Mouse (Mus musculus): ENCODE measurements around the gene Tmem14a. TPM values are rescaled to one million over a fixed set of nuclear protein-coding genes. Genes with fewer than 3 reads are reported as not detected.
"Not testable (repeated sequence)": the region's sequence is repeated elsewhere in the genome, so short reads cannot be mapped to it uniquely, and the experiment has no call there.

The Tmem14a gene
- polyA plus RNA-seq, 1 experiment from 2014 or later: 17.7 TPM

DNA sequence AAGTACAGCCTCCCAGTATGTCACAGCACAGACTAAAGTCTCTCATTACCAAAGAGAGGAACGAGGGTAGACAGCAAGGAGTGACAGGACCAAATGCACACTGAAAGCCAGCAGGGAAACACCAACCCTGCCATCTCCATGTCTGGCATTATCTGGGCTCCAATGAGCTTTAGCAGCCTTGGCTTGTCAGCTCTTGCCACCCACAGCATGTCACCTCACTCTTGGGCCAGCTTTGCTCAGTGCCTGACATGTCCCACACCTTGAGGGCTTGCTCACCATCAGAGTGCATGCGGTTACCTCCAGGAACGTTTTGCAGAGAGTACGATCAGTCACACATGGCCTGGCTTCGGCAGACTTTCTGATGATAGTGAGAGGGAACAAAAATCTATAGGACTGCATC is 57.0 kb downstream of the Tmem14a start:
- not testable (repeated sequence) for H3K9me3 ChIP-seq; H3K4me2 ChIP-seq (replicated peaks); H3K36me3 ChIP-seq; H3K9ac ChIP-seq (replicated peaks); H3K4me3 ChIP-seq; H3K27ac ChIP-seq (replicated peaks); ATAC-seq (replicated peaks); H3K27me3 ChIP-seq; H3K4me1 ChIP-seq
- WGBS: 84% methylated on average over 5 of the region's 5 CpGs

DNA sequence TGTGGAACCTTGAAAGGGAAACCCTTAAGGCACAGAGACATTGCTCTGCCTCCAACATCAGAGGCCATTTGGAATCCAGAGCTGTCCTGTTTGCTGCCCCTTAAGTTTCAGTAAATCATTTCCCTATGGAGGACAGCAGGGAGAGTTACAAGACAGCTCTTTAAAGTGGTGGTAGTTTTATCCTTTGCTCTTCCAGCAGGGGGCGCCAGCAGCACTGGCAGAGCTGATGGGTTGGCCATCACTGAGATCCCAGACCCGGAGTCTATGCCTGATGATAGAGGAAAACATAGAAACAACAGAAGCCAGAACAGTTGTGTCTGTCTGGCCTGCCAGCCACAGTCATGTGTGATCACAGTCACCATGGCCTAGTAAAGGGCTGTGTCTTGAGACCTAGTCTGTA is 57.8 kb downstream of the Tmem14a start:
- WGBS: 38% methylated on average over 2 of the region's 2 CpGs
- H3K9me3 ChIP-seq; H3K9ac ChIP-seq (replicated peaks); H3K4me1 ChIP-seq; H3K4me3 ChIP-seq; H3K36me3 ChIP-seq; ATAC-seq (replicated peaks); H3K27ac ChIP-seq (replicated peaks); H3K27me3 ChIP-seq; H3K4me2 ChIP-seq (replicated peaks): not testable (repeated sequence)

Other genes with a start within 250 kb of the Tmem14a start
- gene Tram2, start 139.3 kb upstream of the Tmem14a start, polyA plus RNA-seq (2015; fragmentation: Nextera tagmentation; extraction: Ambion mirVana): 1.8 and 2.0 TPM in 2 replicates
- gene Gsta3, start 22.0 kb downstream of the Tmem14a start, polyA plus RNA-seq (2015; fragmentation: Nextera tagmentation; extraction: Ambion mirVana): 0.31 and 0.40 TPM in 2 replicates
- gene Khdc1a, start 131.1 kb downstream of the Tmem14a start, polyA plus RNA-seq (2015; fragmentation: Nextera tagmentation; extraction: Ambion mirVana): not detected in 2 replicates
- gene Khdc1c, start 149.8 kb downstream of the Tmem14a start, polyA plus RNA-seq (2015; fragmentation: Nextera tagmentation; extraction: Ambion mirVana): not detected in 2 replicates
- 0.14 TPM in 1 of 2 replicates, not detected in the other for gene Khdc1b, start 165.0 kb downstream of the Tmem14a start, polyA plus RNA-seq (2015; fragmentation: Nextera tagmentation; extraction: Ambion mirVana)

All from forebrain, embryonic 15.5 days (tissue).